Mouse (Mus musculus) gastrocnemius, postnatal 25 days (tissue): ENCODE data around the gene Lrrc15. TPM values are rescaled to one million over a fixed set of nuclear protein-coding genes. Genes with fewer than 3 reads are reported as not detected.

ENCODE experiments used
- DNase-seq: peaks from one replicate; pipeline ENCODE4 v3.0.0; 2022
- total RNA-seq, 2 experiments: library from RNA; stranded (reverse); gene quantifications; 1 replicate in 1 of 2; 2 replicates in 1 of 2; pipeline ENCODE4 v1.2.3; 2021

The Lrrc15 gene
- total RNA-seq, 2 experiments from 2014 or later, result 0.10 to 0.16 TPM

DNA sequence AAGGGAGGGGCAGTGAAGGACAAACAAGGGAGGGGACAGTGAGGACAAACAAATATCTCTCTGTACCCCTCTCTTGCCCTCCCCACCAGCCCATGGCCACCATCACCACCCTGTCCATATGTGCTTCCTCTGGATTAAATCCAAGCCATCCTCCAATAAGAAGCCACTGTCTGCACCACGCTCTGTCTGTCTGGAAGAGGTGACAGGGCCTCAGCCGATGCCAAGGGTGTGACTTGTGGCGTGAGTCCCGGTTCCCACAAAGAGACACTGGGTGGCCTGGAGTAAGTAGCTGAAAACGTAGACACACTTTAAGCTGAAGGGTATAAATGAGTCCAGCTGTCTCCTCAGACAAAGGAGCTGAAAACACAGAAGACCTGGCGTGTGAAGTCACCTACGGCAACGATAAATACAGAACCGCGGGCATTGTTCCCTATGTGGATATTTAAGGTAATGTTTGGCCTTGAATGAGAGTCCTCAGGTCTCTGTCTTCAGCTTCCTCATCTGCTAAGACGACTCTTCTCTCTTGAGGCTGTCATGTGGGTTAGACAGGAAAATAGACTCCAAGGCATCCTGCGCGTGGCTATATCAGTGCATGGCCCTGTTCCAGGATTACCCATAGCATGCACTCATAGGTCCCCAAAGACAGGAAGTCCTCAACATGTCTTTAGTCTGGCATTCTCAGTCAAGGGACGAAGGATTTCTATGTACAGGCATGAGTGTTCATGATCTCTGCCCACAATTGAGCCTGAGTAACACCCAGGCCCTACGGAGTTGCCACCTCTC lies 7.3 kb downstream of the Lrrc15 start:
- no peak for DNase-seq

DNA sequence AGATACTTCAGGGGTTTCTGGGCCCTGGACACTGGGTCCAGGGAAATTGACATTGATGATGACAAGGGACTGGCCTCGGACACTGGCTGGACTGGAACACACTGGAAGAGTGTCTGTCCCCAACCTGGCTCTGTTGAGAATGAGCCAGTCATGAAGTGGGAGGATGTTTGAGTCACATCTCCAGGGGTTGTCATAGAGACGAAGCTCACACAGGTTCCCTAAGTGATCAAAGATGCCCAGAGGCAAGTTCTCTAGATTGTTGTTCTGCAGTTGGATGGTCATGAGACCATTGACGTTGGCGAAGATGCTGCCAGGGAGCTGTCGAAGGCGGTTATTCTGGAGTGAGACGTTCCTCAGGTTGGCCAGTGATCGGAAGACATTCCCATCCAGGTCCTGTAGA lies 10.0 kb downstream of the Lrrc15 start:
- no peak for DNase-seq

DNA sequence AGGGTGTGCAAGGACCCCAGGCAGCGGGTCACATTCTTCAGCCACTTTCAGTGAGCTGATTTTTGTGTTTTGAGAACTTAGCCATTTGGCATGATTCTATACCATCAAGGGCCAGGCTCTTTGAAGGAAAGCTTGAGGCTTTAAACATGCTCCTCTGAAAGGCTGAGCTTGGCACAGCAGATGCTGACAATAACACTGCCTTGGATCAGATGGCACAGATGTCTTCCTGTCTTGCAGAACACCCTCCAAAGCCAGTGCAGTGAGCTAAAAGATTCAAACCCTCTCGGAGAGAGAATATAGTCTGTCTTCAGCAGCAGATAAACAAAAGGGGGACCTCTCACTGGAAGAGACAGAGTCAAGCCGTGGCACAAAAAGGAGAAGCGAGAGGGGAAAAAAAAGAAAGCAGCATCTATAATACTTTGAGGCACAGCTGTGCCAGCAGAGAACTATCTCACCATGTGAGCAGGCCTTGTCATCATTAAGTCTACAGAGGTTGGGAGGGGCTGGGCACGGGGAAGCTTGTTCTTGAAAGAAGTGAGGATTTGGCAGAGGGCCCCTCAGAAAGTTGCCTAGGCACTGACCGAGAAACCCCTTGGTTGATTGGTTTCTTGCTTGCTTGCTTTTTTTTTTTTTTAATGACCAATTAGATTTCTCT lies 11.0 kb downstream of the Lrrc15 start:
- no peak for DNase-seq

DNA sequence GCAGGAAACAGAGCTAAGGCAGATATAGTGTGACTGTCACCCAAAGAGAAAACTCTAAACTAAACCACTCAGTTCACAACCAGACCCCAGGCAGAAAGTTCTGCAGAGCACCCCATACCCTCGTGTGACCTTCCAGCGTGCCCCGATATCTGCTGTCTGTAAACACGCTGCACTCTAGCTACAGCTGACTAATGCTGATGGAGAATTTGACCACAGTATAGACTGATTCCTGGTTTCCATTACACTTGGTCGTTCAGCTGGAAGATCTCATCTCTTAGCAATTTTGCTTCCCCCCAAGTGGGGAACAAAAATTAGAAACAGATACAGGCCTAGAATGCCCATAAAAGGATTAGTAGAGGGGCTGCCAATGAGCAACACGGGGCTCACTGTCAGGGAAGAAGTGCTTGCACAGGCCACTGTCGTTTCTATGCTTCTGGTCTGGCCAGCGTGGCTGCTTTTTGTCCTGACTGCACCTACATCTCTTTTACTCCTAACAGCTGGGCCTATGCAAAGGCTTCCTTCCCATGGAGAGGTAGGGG lies 11.8 kb downstream of the Lrrc15 start:
- no peak for DNase-seq

DNA sequence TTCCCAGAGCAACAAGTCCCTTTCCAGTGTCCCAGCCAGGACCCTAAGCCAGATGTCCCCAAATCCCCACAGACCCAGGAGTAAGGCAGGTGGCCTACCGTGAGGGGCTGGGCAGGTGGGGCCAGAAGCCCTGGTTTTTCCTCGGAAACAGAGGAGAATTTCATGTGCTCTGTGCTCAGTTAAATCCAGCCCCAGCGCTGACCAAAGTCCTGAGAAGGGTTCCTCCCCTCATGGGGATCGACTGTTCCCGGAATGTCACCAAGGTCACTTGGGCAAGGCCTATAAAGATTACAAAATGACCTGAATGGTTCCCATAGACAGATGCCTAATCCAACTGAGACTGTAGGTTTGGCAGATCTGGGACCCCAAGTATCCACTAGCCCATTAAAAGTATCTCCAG lies 15.7 kb downstream of the Lrrc15 start, which contains the start of gene Cpn2:
Cpn2 (minus strand) TSS at position 141 of the 400 bp plus-strand sequence.
- DNase-seq, result no peak

DNA sequence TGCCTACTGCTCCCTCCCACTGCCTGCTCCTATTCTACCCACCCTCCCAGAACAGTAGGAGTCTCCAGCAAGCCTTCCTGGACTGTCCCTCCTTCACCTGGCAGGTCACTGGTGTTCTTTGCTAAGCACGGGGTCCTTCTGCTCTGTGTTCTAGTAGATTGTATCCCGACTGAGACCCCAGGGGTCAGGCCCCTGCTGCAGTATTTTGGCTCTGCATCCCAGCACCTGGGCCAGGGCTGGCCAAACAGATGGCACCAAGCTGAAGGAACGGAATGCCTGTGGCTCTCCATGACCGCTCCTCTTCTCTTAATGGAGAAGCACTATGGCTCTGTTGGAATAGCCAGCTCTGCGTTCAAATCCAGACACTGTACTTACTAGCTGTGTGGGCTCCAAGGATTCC lies 16.5 kb downstream of the Lrrc15 start:
- no peak for DNase-seq

DNA sequence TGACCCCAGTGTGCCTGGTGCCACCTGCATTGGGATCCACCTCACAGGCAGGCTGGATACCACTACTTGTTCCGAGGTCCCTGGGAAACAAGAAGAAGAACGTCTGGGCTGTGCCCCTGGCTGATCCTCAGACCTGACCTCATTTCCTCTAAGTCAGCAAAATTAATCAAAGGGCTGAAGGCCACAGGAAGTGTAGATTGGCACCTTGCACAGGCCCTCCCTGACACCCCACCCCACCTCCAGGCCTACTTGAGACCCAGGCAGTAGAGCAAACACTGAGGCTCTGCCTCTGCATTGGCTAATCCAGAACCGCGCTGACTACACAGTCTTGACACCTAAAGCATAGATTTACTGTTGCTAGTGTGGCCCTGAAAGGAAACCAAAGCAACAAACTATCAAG lies 17.4 kb downstream of the Lrrc15 start:
- DNase-seq, result no peak

DNA sequence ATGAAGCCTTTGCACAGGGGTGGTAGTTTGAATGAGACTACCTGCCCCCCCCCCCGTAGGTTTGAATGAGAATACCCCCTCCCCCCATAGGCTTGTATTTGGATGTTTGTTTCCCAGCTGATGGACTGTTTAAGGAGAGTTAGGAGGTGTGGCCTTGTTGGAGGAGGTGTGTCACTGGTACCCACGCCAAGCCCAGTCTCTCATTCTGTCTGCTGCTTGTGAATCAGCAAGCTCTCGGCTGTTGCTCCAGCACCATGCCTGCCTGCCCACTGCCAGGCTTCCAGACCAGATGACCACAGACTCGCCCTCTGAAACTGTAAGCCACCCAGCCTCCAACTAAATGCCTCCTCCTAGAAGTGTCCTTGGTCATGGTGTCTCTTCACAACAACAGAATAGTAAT lies 19.9 kb downstream of the Lrrc15 start:
- no peak for DNase-seq

DNA sequence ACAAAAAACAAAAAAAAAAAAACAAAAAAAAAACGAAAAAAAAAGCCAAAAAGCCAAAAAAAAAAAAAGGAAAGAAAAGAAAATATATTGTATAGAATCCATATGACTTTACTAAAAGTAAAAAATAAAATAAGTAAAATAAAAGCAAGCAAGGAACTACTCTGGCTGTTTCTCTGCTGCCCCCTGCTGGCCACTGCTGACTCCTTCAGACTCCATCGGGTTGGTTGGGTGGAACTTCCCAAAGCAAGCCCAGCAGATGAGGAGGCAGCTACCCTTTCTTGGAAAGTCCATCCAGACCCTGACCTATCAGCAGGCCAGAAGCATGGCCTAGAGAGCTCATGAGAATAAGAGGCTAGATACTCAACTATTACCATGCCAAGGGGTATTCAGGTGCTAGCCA lies 20.4 kb downstream of the Lrrc15 start:
- DNase-seq, result no peak

DNA sequence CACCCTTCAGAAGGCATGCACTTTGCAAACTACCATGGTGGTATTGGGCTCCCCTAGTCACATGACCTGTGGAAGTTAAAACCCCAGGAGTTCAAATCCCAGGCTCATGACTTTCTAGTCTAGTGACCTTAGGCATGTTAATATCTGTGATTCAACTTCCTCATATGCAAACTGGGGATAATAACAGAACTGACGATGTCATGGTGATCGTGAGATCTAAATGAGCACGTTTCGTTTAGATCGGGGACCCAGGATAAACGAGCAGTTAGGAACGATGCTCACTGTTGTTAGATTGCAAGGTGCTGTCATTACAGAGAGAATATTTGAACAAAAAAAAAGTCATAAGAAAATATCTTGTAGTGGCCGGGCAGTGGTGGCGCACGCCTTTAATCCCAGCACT lies 20.9 kb downstream of the Lrrc15 start:
- no peak for DNase-seq

DNA sequence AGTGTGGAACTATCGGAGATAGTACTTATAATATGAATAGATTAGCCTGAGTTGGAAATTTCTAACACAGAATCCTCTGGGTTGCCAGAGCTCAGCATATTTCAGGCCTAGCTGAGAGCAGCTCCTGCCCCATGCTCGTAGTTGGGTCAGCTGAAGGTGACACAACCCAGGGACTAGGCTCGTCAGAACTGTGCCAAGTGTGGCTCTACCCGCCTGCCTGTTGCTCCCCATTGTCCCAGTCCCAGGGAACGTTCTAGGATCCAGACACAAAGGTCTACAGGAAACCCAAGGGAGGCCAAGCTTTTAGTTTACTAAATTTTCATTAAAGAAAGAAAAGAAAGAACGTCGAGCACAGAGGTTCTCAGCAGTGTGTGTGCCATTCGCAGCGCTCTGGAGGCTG lies 21.7 kb downstream of the Lrrc15 start:
- DNase-seq, result no peak

DNA sequence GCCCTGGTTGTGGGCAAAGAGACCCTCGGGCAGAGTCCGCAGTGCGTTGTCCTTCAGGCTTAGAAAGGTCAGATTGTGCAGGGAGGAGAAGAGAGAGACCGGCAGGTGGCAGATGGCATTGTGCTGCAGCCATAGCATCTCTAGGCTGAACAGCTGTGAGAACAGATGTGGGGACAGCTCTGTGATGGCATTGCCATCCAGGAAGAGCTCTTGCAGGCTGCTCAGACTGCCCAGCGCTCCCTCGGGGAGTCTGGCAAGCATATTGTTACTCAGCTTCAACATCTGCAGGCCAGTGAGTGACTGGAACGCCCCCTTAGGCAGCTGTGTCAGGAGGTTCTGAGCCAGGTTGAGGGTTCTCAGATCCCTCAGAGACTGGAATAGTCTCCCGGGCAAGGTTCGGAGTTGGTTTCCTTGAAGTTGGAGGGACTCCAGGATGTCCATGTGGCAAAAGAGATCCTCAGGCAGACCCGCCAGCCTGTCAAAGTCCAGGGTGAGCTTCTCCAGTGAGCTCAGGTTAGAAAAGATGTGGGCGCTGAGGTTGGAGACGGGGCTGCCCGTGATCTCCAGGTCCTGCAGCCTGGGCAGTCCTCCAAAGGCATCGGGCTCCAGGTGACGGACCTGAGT lies 22.9 kb downstream of the Lrrc15 start:
- no peak for DNase-seq

DNA sequence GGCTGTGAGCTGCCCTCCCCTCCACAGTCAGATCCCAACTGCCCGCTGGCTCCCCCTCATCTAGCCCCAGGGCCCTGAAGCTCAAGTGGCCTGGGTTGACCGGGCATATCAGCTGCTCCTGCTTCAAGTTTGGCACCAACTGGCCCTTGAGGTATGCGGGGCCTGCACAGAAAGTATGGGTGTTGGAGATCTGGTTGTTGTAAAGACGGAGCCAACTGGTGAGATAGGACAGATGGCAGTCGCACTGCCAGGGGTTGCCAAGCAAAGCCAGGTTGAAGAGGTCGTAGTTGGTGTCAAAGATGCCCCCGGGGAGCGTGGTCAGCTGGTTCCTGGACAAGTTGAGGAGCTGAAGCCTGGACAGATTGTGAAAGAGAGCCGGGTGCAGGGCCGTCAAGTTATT lies 23.6 kb downstream of the Lrrc15 start:
- no peak for DNase-seq

DNA sequence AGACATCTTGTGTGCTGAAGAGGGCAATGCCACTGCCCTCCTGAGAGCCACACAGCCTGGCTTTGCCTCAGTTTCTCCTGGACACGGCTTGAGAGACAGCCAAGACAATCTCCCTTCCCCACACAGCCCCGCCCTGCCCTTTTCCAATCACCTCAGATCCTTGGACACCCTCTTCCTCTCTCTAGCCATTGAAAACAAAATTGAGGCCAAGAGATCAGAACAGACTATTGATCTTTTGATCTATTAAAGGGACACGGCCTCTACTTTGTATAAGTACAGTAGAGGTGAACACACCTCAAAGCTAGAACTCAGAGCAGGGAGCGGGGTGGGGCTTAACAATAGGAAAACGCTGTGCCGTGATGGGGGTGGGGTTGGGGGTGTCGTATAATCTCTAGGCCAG lies 24.6 kb downstream of the Lrrc15 start:
- no peak for DNase-seq

DNA sequence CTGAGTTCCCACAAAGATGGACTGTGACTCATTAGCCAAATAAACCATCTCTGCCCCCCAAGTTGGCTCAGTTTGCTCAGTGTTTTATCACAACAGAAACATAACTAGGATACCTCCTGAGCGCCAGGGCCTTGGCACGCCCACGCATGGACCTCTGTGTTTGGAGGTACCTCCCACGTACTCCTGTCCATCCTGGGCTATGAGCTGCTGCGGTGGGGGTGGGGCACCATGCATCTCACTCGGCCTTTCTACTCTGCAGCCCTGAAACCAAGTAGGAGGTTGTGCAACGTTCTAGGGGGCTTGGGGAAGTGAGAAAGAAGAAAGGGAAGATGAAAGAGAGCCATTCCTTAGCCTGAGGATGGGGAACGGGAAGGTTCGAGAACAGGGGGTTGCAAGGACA lies 25.3 kb downstream of the Lrrc15 start:
- no peak for DNase-seq

DNA sequence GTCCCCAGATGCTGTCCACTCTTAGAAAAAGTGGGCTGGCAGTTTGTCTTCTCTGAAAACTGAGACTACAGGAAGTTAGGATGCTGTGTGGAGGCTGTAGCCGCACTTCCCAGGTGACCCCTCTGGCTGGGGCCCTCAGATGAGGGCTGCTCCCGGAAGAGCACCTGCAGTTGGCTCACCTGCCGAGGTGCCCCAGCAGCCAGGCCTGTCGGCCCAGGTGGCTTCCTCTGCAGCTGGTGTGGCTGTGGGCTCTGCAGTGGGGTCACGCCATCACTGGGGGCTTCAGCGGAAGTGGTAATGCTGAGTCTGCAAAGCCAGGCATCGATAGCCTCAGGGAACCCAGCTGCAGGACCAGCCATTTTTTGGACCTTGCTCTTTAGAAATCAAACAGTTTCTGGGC lies 28.0 kb downstream of the Lrrc15 start:
- no peak for DNase-seq

DNA sequence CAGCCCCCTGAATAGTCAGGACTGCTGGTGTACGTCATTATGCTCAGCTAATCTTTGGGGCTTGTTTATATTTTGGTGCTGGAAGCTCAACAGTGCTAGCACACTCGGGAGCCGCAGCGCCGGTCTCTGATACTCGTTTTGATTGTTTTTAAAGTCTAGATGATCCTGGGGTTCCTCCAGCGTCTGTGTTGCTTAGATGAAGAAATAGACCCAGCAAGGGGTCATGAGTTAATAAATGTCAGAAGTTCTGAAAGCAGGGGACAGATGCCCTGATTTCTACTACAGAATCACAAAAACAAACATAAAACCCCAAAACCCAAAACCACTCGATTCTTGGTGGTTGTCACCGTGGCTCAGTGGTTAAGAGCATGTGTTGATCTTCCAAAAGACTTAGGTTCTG lies 29.2 kb downstream of the Lrrc15 start:
- DNase-seq, result no peak

DNA sequence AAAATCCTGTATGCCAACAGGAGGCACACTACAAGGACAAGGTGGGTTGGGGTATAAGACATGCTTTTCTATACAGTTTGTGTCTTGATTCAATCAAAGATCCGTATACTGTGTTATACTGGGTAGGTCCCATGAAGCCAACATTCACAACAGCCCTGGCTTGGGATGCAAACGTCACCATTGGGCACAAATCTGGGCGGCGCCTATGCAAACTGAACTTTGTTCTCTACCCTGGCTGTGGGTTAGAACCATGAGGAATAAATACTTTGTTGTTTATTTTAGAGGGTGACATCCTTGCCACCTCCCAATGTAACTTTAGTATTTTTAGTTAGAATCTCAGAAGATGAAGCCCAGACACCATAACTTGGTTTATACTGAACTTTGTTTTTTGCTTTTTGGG lies 29.7 kb downstream of the Lrrc15 start:
- no peak for DNase-seq

DNA sequence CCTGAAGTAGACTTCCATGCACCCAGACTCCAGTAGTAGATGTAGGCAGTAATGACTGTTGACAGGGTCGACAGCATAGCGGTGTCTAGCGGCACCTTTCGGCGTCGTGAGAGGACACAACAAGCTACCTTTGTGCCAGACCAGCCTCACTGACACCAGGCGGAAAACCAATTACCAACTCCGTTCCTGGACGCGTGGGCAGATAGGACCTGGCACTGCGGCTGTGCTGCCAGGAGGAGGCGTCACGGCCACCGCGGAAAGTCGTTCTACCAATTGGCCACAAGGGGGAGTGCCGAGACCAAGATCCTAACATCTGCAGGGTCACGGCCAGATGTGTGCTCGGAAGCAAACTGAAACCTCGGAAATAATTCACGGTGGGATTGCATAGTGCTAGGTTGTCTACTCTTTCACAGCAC lies 31.0 kb downstream of the Lrrc15 start:
- DNase-seq, result peak; percentile 68

DNA sequence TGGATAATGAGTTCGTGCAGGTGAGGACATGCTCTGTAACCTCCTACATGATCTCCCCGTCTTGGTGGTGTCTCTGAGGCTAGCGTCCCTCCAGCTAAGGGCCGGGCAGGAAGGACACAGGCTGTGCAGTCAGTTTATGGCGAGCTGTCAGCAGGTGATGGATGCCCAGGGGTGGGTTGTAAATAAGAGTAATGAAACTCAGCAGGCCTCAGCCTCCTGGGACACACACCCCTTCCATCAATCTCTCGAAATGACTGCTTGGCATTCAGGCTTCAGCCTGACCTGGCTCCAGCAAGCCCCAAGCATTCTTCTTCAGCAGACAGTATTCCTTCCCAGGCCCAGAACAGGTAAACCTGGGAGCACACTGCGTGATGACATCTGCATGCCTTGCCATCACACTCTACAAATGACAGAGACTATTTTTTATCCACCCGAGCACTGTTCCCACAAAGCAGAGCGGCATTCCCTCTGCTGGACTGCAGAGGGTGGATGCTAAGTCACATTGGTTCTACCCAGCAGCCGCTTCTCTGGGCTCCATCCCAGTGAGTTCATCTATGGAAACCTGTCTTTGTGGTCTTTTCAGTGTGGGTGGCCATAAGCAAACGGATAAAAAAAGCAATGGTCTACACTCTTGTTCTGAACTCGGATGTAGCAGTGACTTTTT lies 38.9 kb downstream of the Lrrc15 start:
- DNase-seq, result no peak

DNA sequence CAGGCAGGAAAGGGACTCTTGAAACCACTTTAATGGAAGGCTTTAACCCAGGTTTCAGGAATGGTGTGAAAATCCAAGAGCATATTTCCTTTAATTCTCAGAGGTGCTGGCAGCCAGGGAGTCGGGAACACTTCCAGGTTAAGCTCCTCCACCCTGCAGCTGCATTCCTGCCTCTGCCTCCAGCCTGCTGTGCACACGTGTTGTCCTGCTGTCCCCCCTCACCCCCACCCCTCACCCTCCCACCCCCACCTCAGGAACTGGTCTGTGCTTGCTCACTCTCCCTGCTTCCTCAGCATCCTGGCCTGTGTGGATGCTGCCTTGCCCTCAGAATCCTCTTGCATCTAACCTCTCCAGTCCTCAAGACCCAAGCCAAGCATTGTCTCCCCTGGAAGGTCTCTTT lies 41.4 kb downstream of the Lrrc15 start:
- DNase-seq, result peak; percentile 42

DNA sequence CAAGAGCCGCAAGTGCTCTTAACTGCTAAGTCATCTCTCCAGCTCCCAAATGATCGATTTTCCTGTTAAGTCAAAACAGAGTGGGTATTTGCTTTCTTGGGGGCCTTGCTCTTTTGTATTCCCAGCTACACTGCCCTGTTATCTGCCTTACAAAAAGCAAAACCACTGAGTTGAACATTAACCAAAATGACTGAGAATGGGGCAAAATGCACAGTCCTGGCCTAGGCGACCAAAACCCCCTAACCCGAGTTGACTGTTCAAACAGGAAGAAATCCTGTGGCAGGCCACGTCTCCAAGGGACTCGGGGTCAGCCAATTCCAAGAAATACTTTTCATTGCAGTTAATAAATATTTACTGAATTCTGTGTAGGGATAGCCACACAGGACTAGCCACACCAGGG lies 44.3 kb downstream of the Lrrc15 start:
- DNase-seq, result no peak
